ENCODE assay signal across 8 mouse cellular contexts in genomic region chr3:62339516-62340051, GRCm38 (mm10). TPM values are rescaled to one million over a fixed set of nuclear protein-coding genes. Genes with fewer than 3 reads are reported as not detected.
DNase-seq lines count a peak whose midpoint lies in the region; ATAC-seq lines count a peak whose summit lies in the region.

No protein-coding gene starts in this region.

- peaks cover 7% of the 10 kb centered on the region; the same call in 1 of the 2 replicates for H3K27me3 ChIP-seq in forebrain, embryonic 11.5 days (ENCODE audit: control insufficient read depth, insufficient read depth, low read length)
- H3K27me3 ChIP-seq in limb, embryonic 10.5 days (ENCODE audit: low read depth, poor library complexity, severe bottlenecking) = peaks cover 43% of the 10 kb centered on the region
- H3K27me3 ChIP-seq in stomach, embryonic 16.5 days (ENCODE audit: control insufficient read depth, insufficient read depth, low read length) = 0 out of 2 replicates have a peak, but pooled peaks cover 3% of the 10 kb centered on the region

- peak; percentile 70 for ATAC-seq in forebrain, embryonic 11.5 days (replicated peaks; ENCODE audit: low FRiP score)
- ATAC-seq in megakaryocyte-erythroid progenitor cell, adult 5-6 weeks (replicated peaks; ENCODE audit: low FRiP score, low TSS enrichment, poor library complexity, severe bottlenecking) = peak; percentile 26; the same call in 1 of the 2 replicates
- ATAC-seq in stomach, embryonic 16.5 days (ENCODE audit: insufficient read depth, low FRiP score) = peak; percentile 62

- peak; percentile 6 for DNase-seq in 3134 (ENCODE audit: extremely low read depth, insufficient read length, low spot score)
- DNase-seq in Muller cell, postnatal 12 days (ENCODE audit: inconsistent ontology term) = peak; percentile 78
- DNase-seq in forebrain, embryonic 11.5 days (ENCODE audit: low spot score) = peak; percentile 74
- DNase-seq in heart, postnatal 36 days = peak; percentile 43 to 55
- DNase-seq in limb, embryonic 10.5 days (ENCODE audit: low spot score) = peak; percentile 72
- DNase-seq in B cell, adult 2 months = no peak

- no peaks in the 10 kb centered on the region for H3K9me3 ChIP-seq in forebrain, embryonic 11.5 days (ENCODE audit: control insufficient read depth, low read length)
- no peaks in the 10 kb centered on the region for H3K9me3 ChIP-seq in limb, embryonic 10.5 days (replicated peaks)
- H3K9me3 ChIP-seq in stomach, embryonic 16.5 days (replicated peaks; ENCODE audit: control insufficient read depth, low read length) = no peaks in the 10 kb centered on the region

- H3K36me3 ChIP-seq in forebrain, embryonic 11.5 days (ENCODE audit: control insufficient read depth, insufficient read depth, low read length) = no peaks in the 10 kb centered on the region
- H3K36me3 ChIP-seq in limb, embryonic 10.5 days = no peaks in the 10 kb centered on the region
- H3K36me3 ChIP-seq in stomach, embryonic 16.5 days (ENCODE audit: control insufficient read depth, insufficient read depth, low read length) = no peaks in the 10 kb centered on the region

- peak overlapping the region; percentile 72 for H3K9ac ChIP-seq in forebrain, embryonic 11.5 days (ENCODE audit: low read length)
- H3K9ac ChIP-seq in stomach, embryonic 16.5 days (ENCODE audit: low read length) = peak overlapping the region; percentile 80

- peaks cover 7% of the 10 kb centered on the region; the same call in 1 of the 2 replicates for H3K4me1 ChIP-seq in forebrain, embryonic 11.5 days (replicated peaks; ENCODE audit: control insufficient read depth, insufficient read depth, low read length)
- peaks cover 22% of the 10 kb centered on the region for H3K4me1 ChIP-seq in limb, embryonic 10.5 days
- H3K4me1 ChIP-seq in stomach, embryonic 16.5 days (ENCODE audit: control insufficient read depth, insufficient read depth, low read length) = 0 out of 2 replicates have a peak, but pooled peaks cover 2% of the 10 kb centered on the region

- H3K4me2 ChIP-seq in forebrain, embryonic 11.5 days (ENCODE audit: low read depth, low read length, severe bottlenecking) = peak overlapping the region; percentile 85
- peak overlapping the region; percentile 68 for H3K4me2 ChIP-seq in stomach, embryonic 16.5 days (ENCODE audit: low read depth, low read length)

- peak overlapping the region; percentile 70 for H3K4me3 ChIP-seq in forebrain, embryonic 11.5 days (ENCODE audit: low read depth, low read length)
- peak overlapping the region; percentile 80 for H3K4me3 ChIP-seq in limb, embryonic 10.5 days
- peak overlapping the region; percentile 87 for H3K4me3 ChIP-seq in stomach, embryonic 16.5 days (replicated peaks; ENCODE audit: low read length)

- intact Hi-C loops in heart, postnatal 36 days (cut with DNase I) = loop anchor here (5.0 kb wide), 2 partner anchors 58 to 103 kb away; no protein-coding TSS in a partner anchor

- WGBS in forebrain, embryonic 11.5 days = under 1% methylated on average over 53 of the region's 53 CpGs
- 1% methylated on average over 53 of the region's 53 CpGs for WGBS in limb, embryonic 10.5 days
- whole genome bisulfite sequencing in stomach, embryonic 16.5 days = under 1% methylated on average over 53 of the region's 53 CpGs

- H3K27ac ChIP-seq in forebrain, embryonic 11.5 days (ENCODE audit: low read depth, low read length) = no peak overlapping the region
- H3K27ac ChIP-seq in limb, embryonic 10.5 days = peak overlapping the region; percentile 85
- H3K27ac ChIP-seq in stomach, embryonic 16.5 days (ENCODE audit: low read length) = peak overlapping the region; percentile 81

RNA-seq across cellular contexts. Expression of gene Arhgef26, which starts 1.4 kb away (rescaled TPM):
- 6.4 and 9.2 TPM in 2 replicates for polyA plus RNA-seq in forebrain, embryonic 11.5 days (2014; fragmentation: Nextera tagmentation; extraction: Ambion mirVana)
- total RNA-seq in heart, postnatal 36 days (2021) = 1 to 10 TPM; 2.3 to 3.1 TPM
- 3.1 and 4.9 TPM in 2 replicates for polyA plus RNA-seq in limb, embryonic 10.5 days (2016; fragmentation: Nextera tagmentation; extraction: Ambion mirVana)
- not detected in 2 replicates for total RNA-seq in megakaryocyte-erythroid progenitor cell, adult 5-6 weeks (2014; fragmentation: Nextera tagmentation)
- 0.23 TPM in 1 of 2 replicates, not detected in the other for total RNA-seq in megakaryocyte-erythroid progenitor cell, adult 5-6 weeks (2017)
- 10.4 and 12.2 TPM in 2 replicates for polyA plus RNA-seq in stomach, embryonic 16.5 days (2015; fragmentation: Nextera tagmentation; extraction: Ambion mirVana)

Comparison
In these comparisons a context has a peak if more than half of its experiments do, and no peak if none do; other contexts are left out.
1. DNase-seq: peak in 3134 (single experiment), Muller cell, postnatal 12 days (single experiment), forebrain, embryonic 11.5 days (single experiment), heart, postnatal 36 days (2 of 2) and limb, embryonic 10.5 days (single experiment); none in B cell, adult 2 months (0 of 2).
2. Peak in every context shown above with its lines, with median percentiles within 50 percentile points of each other: ATAC-seq and H3K4me3 ChIP-seq.